Mouse (Mus musculus): Measurements from ENCODE around the gene Abcc5. TPM values are rescaled to one million over a fixed set of nuclear protein-coding genes. Genes with fewer than 3 reads are reported as not detected.

Abcc5 gene
- total and polyA plus RNA-seq, 2 experiments from 2014 or later = 71.6 to 79.8 TPM

DNA sequence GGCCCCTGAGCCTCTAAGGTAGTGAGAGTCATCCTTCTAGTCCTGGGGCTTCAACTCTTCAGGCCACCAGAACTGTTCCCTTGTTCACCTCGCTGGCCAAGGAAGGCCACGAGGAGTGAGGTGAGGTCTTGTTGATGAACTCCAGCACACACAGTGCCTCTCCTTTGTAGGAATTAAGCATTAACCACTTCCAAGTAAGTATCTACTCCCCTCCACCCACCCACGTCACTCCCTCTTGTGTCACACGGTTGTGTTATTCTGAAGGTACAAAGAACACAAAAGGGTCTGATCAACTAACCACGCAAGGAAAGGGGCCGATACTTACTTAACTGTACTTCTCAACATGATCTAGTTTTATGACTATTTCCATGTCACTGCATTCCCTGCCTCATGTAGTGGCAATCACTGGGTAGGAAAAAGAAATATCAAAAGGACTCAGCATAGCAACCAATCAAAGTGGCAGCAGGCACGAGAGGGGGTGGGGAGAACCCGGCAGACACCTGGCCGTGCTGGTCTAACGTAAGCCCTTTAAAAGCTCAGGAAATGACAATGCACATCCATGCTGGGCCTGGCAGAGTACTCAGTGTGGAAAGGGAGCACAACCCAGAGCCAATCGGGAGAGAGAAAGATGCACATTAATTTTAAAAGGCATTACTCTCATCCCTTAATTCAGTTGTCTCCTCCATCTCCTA is 30.8 kb downstream of the Abcc5 start:
- DNase-seq = no peak
- no peak for TF ChIP-seq CTCF (IDR thresholded peaks at IDR 0.05; ENCODE audit: low read depth)
- Histone ChIP-seq H3K36me3 (ENCODE audit: insufficient read depth) (peaks cover 76% of the 10 kb centered on the region), H3K9ac (no peak overlapping the region), H3K4me1 (ENCODE audit: insufficient read depth) (no peaks in the 10 kb centered on the region), H3K9me3 (ENCODE audit: low read length) (no peaks in the 10 kb centered on the region), H3K4me2 (ENCODE audit: low read depth) (no peak overlapping the region), H3K4me3 (ENCODE audit: low read depth, low read length) (no peak overlapping the region), H3K27ac (ENCODE audit: low read depth, low read length) (no peak overlapping the region), H3K27me3 (ENCODE audit: insufficient read depth, low read length) (no peaks in the 10 kb centered on the region)
- ATAC-seq = no peak
- WGBS = 88% methylated on average over 11 of the region's 11 CpGs

- no peak overlapping the region for H3K4me2 ChIP-seq (ENCODE audit: low read depth)
- ATAC-seq = no peak
- H3K9me3 ChIP-seq (ENCODE audit: low read length) = no peaks in the 10 kb centered on the region
- no peak for DNase-seq
- no peak overlapping the region for H3K9ac ChIP-seq
- no peak overlapping the region for H3K27ac ChIP-seq (ENCODE audit: low read depth, low read length)
- no peaks in the 10 kb centered on the region for H3K27me3 ChIP-seq (ENCODE audit: insufficient read depth, low read length)
- TF ChIP-seq CTCF (IDR thresholded peaks at IDR 0.05; ENCODE audit: low read depth) = no peak
- peaks cover 78% of the 10 kb centered on the region for H3K36me3 ChIP-seq (ENCODE audit: insufficient read depth)
- H3K4me1 ChIP-seq (ENCODE audit: insufficient read depth) = no peaks in the 10 kb centered on the region
- 88% methylated on average over 3 of the region's 3 CpGs for WGBS
- no peak overlapping the region for H3K4me3 ChIP-seq (ENCODE audit: low read depth, low read length)
Measured at GRCm38 (mm10) chr16:20391753-20392152, 34.4 kb downstream of the Abcc5 start.

- ATAC-seq (no peak), DNase-seq (no peak)
- H3K4me3 ChIP-seq (ENCODE audit: low read depth, low read length) = no peak overlapping the region
- H3K4me1 ChIP-seq (ENCODE audit: insufficient read depth) = no peaks in the 10 kb centered on the region
- no peaks in the 10 kb centered on the region for H3K27me3 ChIP-seq (ENCODE audit: insufficient read depth, low read length)
- H3K36me3 ChIP-seq (ENCODE audit: insufficient read depth) = peaks cover 64% of the 10 kb centered on the region
- no peak overlapping the region for H3K27ac ChIP-seq (ENCODE audit: low read depth, low read length)
- H3K9ac ChIP-seq = no peak overlapping the region
- WGBS = 73% methylated on average over 6 of the region's 6 CpGs
- H3K4me2 ChIP-seq (ENCODE audit: low read depth) = no peak overlapping the region
- no peaks in the 10 kb centered on the region for H3K9me3 ChIP-seq (ENCODE audit: low read length)
- no peak for TF ChIP-seq CTCF (IDR thresholded peaks at IDR 0.05; ENCODE audit: low read depth)
Measured at GRCm38 (mm10) chr16:20390233-20390632, 36.0 kb downstream of the Abcc5 start.

GRCm38 (mm10) chr16:20381031-20381430 is 45.2 kb downstream of the Abcc5 start:
- no peak for ATAC-seq

DNA sequence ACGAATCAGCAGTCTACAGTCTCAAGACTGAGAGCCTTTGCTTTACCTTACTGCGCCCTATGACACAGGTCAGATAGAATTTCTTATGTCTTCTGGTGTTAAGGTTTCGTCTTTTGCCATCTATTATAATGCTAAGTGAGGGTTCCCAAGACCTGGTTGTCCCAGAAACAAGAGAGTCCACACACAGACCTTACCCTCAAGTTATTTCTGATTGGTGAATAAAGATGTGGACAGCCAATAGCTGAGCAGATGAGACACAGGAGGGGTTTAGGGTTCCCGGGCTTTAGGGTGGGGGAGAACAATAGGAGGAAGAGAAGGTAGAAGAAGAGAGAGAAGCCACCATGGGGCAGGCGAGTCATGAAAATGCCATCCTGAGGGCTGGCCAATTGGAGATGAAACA is 50.9 kb downstream of the Abcc5 start:
- no peak for DNase-seq

More at GRCm38 (mm10) chr16:20381031-20381430, 45.2 kb downstream of the Abcc5 start:
- no peak for DNase-seq
- Histone ChIP-seq H3K36me3 (ENCODE audit: insufficient read depth) (peaks cover 44% of the 10 kb centered on the region), H3K27ac (ENCODE audit: low read depth, low read length) (no peak overlapping the region), H3K9me3 (ENCODE audit: low read length) (no peaks in the 10 kb centered on the region), H3K4me1 (ENCODE audit: insufficient read depth) (no peaks in the 10 kb centered on the region), H3K4me3 (ENCODE audit: low read depth, low read length) (no peak overlapping the region), H3K9ac (no peak overlapping the region), H3K27me3 (ENCODE audit: insufficient read depth, low read length) (no peaks in the 10 kb centered on the region), H3K4me2 (ENCODE audit: low read depth) (no peak overlapping the region)
- TF ChIP-seq CTCF (IDR thresholded peaks at IDR 0.05; ENCODE audit: low read depth) = no peak
- WGBS = 66% methylated on average over 5 of the region's 5 CpGs

DNA sequence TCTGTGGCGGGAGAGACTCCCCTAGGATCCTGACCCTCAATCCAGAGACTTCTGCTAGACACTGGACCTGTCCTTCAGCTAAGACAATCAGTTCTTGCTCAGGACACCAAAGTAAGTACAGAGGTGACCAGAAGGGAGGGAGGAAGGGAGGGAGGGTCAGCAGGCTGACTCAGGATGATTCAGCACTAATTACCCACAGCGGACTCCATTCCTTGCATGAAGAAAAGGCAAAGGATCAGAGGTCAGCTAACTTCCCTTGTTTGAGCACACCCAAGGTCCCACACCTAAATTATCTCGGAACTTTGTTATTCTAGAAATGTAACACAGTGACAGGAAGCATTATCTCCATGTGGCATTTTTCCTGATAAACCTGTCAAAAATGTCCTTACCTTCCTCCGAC is 54.5 kb downstream of the Abcc5 start:
- Histone ChIP-seq H3K4me2 (ENCODE audit: low read depth) (no peak overlapping the region), H3K9ac (no peak overlapping the region), H3K9me3 (ENCODE audit: low read length) (no peaks in the 10 kb centered on the region), H3K27ac (ENCODE audit: low read depth, low read length) (no peak overlapping the region), H3K36me3 (ENCODE audit: insufficient read depth) (peaks cover 88% of the 10 kb centered on the region), H3K4me1 (ENCODE audit: insufficient read depth) (no peaks in the 10 kb centered on the region), H3K27me3 (ENCODE audit: insufficient read depth, low read length) (no peaks in the 10 kb centered on the region), H3K4me3 (ENCODE audit: low read depth, low read length) (no peak overlapping the region)
- no peak for TF ChIP-seq CTCF (IDR thresholded peaks at IDR 0.05; ENCODE audit: low read depth)
- ATAC-seq (no peak), DNase-seq (no peak)
- 88% methylated on average over 4 of the region's 4 CpGs for WGBS

More for the DNA sequence above, 50.9 kb downstream of the Abcc5 start:
- no peak for TF ChIP-seq CTCF (IDR thresholded peaks at IDR 0.05; ENCODE audit: low read depth)
- H3K9me3 ChIP-seq (ENCODE audit: low read length) = no peaks in the 10 kb centered on the region
- no peak for ATAC-seq
- no peaks in the 10 kb centered on the region for H3K27me3 ChIP-seq (ENCODE audit: insufficient read depth, low read length)
- 88% methylated on average over 5 of the region's 5 CpGs for WGBS
- H3K4me3 ChIP-seq (ENCODE audit: low read depth, low read length) = no peak overlapping the region
- H3K9ac ChIP-seq = no peak overlapping the region
- no peak overlapping the region for H3K27ac ChIP-seq (ENCODE audit: low read depth, low read length)
- H3K4me2 ChIP-seq (ENCODE audit: low read depth) = no peak overlapping the region
- peaks cover 71% of the 10 kb centered on the region for H3K36me3 ChIP-seq (ENCODE audit: insufficient read depth)
- H3K4me1 ChIP-seq (ENCODE audit: insufficient read depth) = no peaks in the 10 kb centered on the region

GRCm38 (mm10) chr16:20368221-20368620 is 58.0 kb downstream of the Abcc5 start:
- Histone ChIP-seq H3K4me1 (ENCODE audit: insufficient read depth) (no peaks in the 10 kb centered on the region), H3K9me3 (ENCODE audit: low read length) (no peaks in the 10 kb centered on the region), H3K4me3 (ENCODE audit: low read depth, low read length) (no peak overlapping the region), H3K4me2 (ENCODE audit: low read depth) (no peak overlapping the region), H3K9ac (no peak overlapping the region), H3K36me3 (ENCODE audit: insufficient read depth) (peaks cover 90% of the 10 kb centered on the region), H3K27ac (ENCODE audit: low read depth, low read length) (no peak overlapping the region), H3K27me3 (ENCODE audit: insufficient read depth, low read length) (no peaks in the 10 kb centered on the region)
- ATAC-seq = no peak
- WGBS = 93% methylated on average over 9 of the region's 9 CpGs
- no peak for TF ChIP-seq CTCF (IDR thresholded peaks at IDR 0.05; ENCODE audit: low read depth)
- no peak for DNase-seq
